Mouse (Mus musculus) heart, embryonic 15.5 days (tissue): ENCODE data around the gene Nphp4. TPM values are rescaled to one million over a fixed set of nuclear protein-coding genes. Genes with fewer than 3 reads are reported as not detected.

Experiments
- ATAC-seq: fragments of 200-750 bp; cut with Nextera tagmentation; replicated peaks from 2 replicates; pipeline ENCODE4 v1.8.0; 2017; ENCODE audit warnings: low read depth, moderate TSS enrichment; ENCODE audit not compliant: insufficient number of reproducible peaks, insufficient read depth, low FRiP score
- H3K27ac ChIP-seq: fragments of 300-500 bp; sonication (generic); 2 replicates; pipeline ENCODE4 v1.5.1; 2015; ENCODE audit warnings: mild to moderate bottlenecking, inconsistent platforms
- H3K27me3 ChIP-seq: fragments of 300-500 bp; sonication (generic); 2 replicates; pipeline ENCODE4 v1.6.1; 2015; ENCODE audit warnings: inconsistent platforms
- H3K36me3 ChIP-seq: fragments of 300-500 bp; sonication (generic); 2 replicates; pipeline ENCODE4 v1.6.1; 2015; ENCODE audit warnings: mild to moderate bottlenecking, inconsistent platforms
- H3K4me1 ChIP-seq: fragments of 300-500 bp; sonication (generic); replicated peaks from 2 replicates; pipeline ENCODE4 v1.6.1; 2015; ENCODE audit warnings: inconsistent platforms
- H3K4me2 ChIP-seq: fragments of 300-500 bp; sonication (generic); 2 replicates; pipeline ENCODE4 v1.6.1; 2015; ENCODE audit warnings: inconsistent platforms, mild to moderate bottlenecking, moderate library complexity
- H3K4me3 ChIP-seq: fragments of 300-500 bp; sonication (generic); 2 replicates; pipeline ENCODE4 v1.5.1; 2015; ENCODE audit warnings: mild to moderate bottlenecking, inconsistent platforms
- H3K9ac ChIP-seq: fragments of 300-500 bp; sonication (generic); 2 replicates; pipeline ENCODE4 v1.6.1; 2015; ENCODE audit warnings: mild to moderate bottlenecking, inconsistent platforms
- H3K9me3 ChIP-seq: fragments of 300-500 bp; sonication (generic); replicated peaks from 2 replicates; pipeline ENCODE4 v1.6.1; 2016; ENCODE audit warnings: inconsistent platforms
- WGBS: fragments of 180-500 bp; shearing (Covaris S2); methylation state at CpG from one replicate; pipeline ENCODE4 v1.1.7; 2015; ENCODE audit warnings: mixed read lengths; 5-methylcytosine and 5-hydroxymethylcytosine counted together
- polyA plus RNA-seq: library from polyadenylated mRNA; unstranded; fragments of >200 nt; fragmentation: Nextera tagmentation; extraction: Ambion mirVana; gene quantifications from 2 replicates; pipeline ENCODE4 v1.2.1, GENCODE M21; 2015

Gene Nphp4
- 1.3 and 1.9 TPM in 2 replicates for polyA plus RNA-seq

GRCm38 (mm10) chr4:152476427-152477023 is at the start of gene Nphp4:
Nphp4 (plus strand) TSS chr4:152476706.
- Histone ChIP-seq H3K27ac (no peak within 1 kb of the TSS), H3K4me2 (peak within 1 kb of the TSS; percentile 88), H3K4me1 (peaks cover 19% of the 10 kb centered on the region), H3K4me3 (peak within 1 kb of the TSS; percentile 66), H3K9ac (peak within 1 kb of the TSS; percentile 69), H3K9me3 (peaks cover 12% of the 10 kb centered on the region; the same call in 1 of the 2 replicates), H3K27me3 (peaks cover 10% of the 10 kb centered on the region), H3K36me3 (no peaks in the 10 kb centered on the region)
- no peak for ATAC-seq
- 4% methylated on average over 18 of the region's 18 CpGs for WGBS

GRCm38 (mm10) chr4:152428259-152428658 is 48.2 kb upstream of the Nphp4 start:
- no peak overlapping the region for H3K27ac ChIP-seq
- no peak overlapping the region for H3K4me2 ChIP-seq
- 52% methylated on average over 8 of the region's 8 CpGs for WGBS
- no peak overlapping the region for H3K9ac ChIP-seq
- H3K9me3 ChIP-seq = no peaks in the 10 kb centered on the region
- no peaks in the 10 kb centered on the region for H3K36me3 ChIP-seq
- no peak for ATAC-seq
- H3K4me3 ChIP-seq = no peak overlapping the region
- no peaks in the 10 kb centered on the region; the same call in 1 of the 2 replicates for H3K27me3 ChIP-seq
- H3K4me1 ChIP-seq = no peaks in the 10 kb centered on the region

- Histone ChIP-seq H3K36me3 (no peaks in the 10 kb centered on the region), H3K9ac (no peak overlapping the region), H3K27me3 (peaks cover 5% of the 10 kb centered on the region), H3K4me3 (no peak overlapping the region), H3K4me1 (0 out of 2 replicates have a peak, but pooled peaks cover 4% of the 10 kb centered on the region), H3K9me3 (no peaks in the 10 kb centered on the region), H3K4me2 (no peak overlapping the region), H3K27ac (no peak overlapping the region)
- ATAC-seq = no peak
- 48% methylated on average over 5 of the region's 5 CpGs for WGBS
These were observed 44.2 kb upstream of the Nphp4 start for GRCm38 (mm10) chr4:152432308-152432707.

- Histone ChIP-seq H3K4me1 (0 out of 2 replicates have a peak, but pooled peaks cover 4% of the 10 kb centered on the region), H3K9ac (no peak overlapping the region), H3K4me2 (peak overlapping the region; percentile 51), H3K4me3 (0 out of 2 replicates have a peak overlapping the region, but pooled peaks have one; percentile 14), H3K36me3 (no peaks in the 10 kb centered on the region), H3K27ac (no peak overlapping the region), H3K9me3 (no peaks in the 10 kb centered on the region), H3K27me3 (peaks cover 5% of the 10 kb centered on the region)
- peak; percentile 74 for ATAC-seq
- 10% methylated on average over 9 of the region's 9 CpGs for WGBS
These were observed 41.7 kb upstream of the Nphp4 start for GRCm38 (mm10) chr4:152434836-152435235.

- WGBS = 15% methylated on average over 10 of the region's 10 CpGs
- H3K9me3 ChIP-seq = no peaks in the 10 kb centered on the region
- H3K36me3 ChIP-seq = no peaks in the 10 kb centered on the region
- peak overlapping the region; percentile 51 for H3K4me2 ChIP-seq
- ATAC-seq = no peak
- peaks cover 6% of the 10 kb centered on the region for H3K27me3 ChIP-seq
- no peak overlapping the region for H3K9ac ChIP-seq
- 0 out of 2 replicates have a peak, but pooled peaks cover 4% of the 10 kb centered on the region for H3K4me1 ChIP-seq
- 0 out of 2 replicates have a peak overlapping the region, but pooled peaks have one; percentile 14 for H3K4me3 ChIP-seq
- no peak overlapping the region for H3K27ac ChIP-seq
These were observed 41.3 kb upstream of the Nphp4 start for GRCm38 (mm10) chr4:152435255-152435654.

GRCm38 (mm10) chr4:152440882-152441281 is 35.6 kb upstream of the Nphp4 start:
- Histone ChIP-seq H3K4me3 (no peak overlapping the region), H3K9ac (no peak overlapping the region), H3K9me3 (no peaks in the 10 kb centered on the region), H3K27me3 (peaks cover 5% of the 10 kb centered on the region), H3K27ac (no peak overlapping the region), H3K4me1 (no peaks in the 10 kb centered on the region), H3K36me3 (no peaks in the 10 kb centered on the region), H3K4me2 (no peak overlapping the region)
- no peak for ATAC-seq
- WGBS = 58% methylated on average over 9 of the region's 9 CpGs

- H3K9ac ChIP-seq = no peak overlapping the region
- no peak for ATAC-seq
- peaks cover 5% of the 10 kb centered on the region for H3K27me3 ChIP-seq
- H3K4me3 ChIP-seq = no peak overlapping the region
- no peak overlapping the region for H3K27ac ChIP-seq
- H3K36me3 ChIP-seq = no peaks in the 10 kb centered on the region
- H3K4me1 ChIP-seq = no peaks in the 10 kb centered on the region
- 35% methylated on average over 9 of the region's 9 CpGs for WGBS
- H3K4me2 ChIP-seq = no peak overlapping the region
- no peaks in the 10 kb centered on the region for H3K9me3 ChIP-seq
These were observed 35.0 kb upstream of the Nphp4 start for GRCm38 (mm10) chr4:152441536-152441935.

GRCm38 (mm10) chr4:152446178-152446577 is 30.3 kb upstream of the Nphp4 start:
- 65% methylated on average over 10 of the region's 10 CpGs for WGBS
- Histone ChIP-seq H3K4me2 (no peak overlapping the region), H3K36me3 (no peaks in the 10 kb centered on the region), H3K27me3 (no peaks in the 10 kb centered on the region), H3K4me1 (no peaks in the 10 kb centered on the region), H3K9ac (no peak overlapping the region), H3K4me3 (no peak overlapping the region), H3K9me3 (no peaks in the 10 kb centered on the region), H3K27ac (no peak overlapping the region)
- ATAC-seq = no peak

- 79% methylated on average over 22 of the region's 22 CpGs for WGBS
- Histone ChIP-seq H3K27me3 (no peaks in the 10 kb centered on the region), H3K36me3 (no peaks in the 10 kb centered on the region), H3K4me1 (no peaks in the 10 kb centered on the region), H3K4me2 (peak overlapping the region; percentile 14; the same call in 1 of the 2 replicates), H3K9ac (no peak overlapping the region), H3K9me3 (no peaks in the 10 kb centered on the region), H3K27ac (no peak overlapping the region), H3K4me3 (peak overlapping the region; percentile 20; the same call in 1 of the 2 replicates)
- ATAC-seq = no peak
These were observed 28.5 kb upstream of the Nphp4 start for GRCm38 (mm10) chr4:152447731-152448665.

- ATAC-seq = no peak
- H3K27me3 ChIP-seq = no peaks in the 10 kb centered on the region
- no peaks in the 10 kb centered on the region for H3K36me3 ChIP-seq
- H3K9me3 ChIP-seq = no peaks in the 10 kb centered on the region
- no peak overlapping the region; the same call in 1 of the 2 replicates for H3K4me2 ChIP-seq
- H3K4me1 ChIP-seq = no peaks in the 10 kb centered on the region
- 62% methylated on average over 8 of the region's 8 CpGs for WGBS
- H3K27ac ChIP-seq = no peak overlapping the region
- peak overlapping the region; percentile 20; the same call in 1 of the 2 replicates for H3K4me3 ChIP-seq
- no peak overlapping the region for H3K9ac ChIP-seq
These were observed 27.9 kb upstream of the Nphp4 start for GRCm38 (mm10) chr4:152448666-152449018.

- Histone ChIP-seq H3K27ac (no peak overlapping the region), H3K4me2 (no peak overlapping the region), H3K36me3 (no peaks in the 10 kb centered on the region), H3K9ac (no peak overlapping the region), H3K27me3 (no peaks in the 10 kb centered on the region), H3K9me3 (no peaks in the 10 kb centered on the region), H3K4me1 (peaks cover 2% of the 10 kb centered on the region), H3K4me3 (no peak overlapping the region)
- ATAC-seq = no peak
- 76% methylated on average over 6 of the region's 6 CpGs for WGBS
These were observed 25.1 kb upstream of the Nphp4 start for GRCm38 (mm10) chr4:152451371-152451770.
